Mouse (Mus musculus): Measurements from ENCODE around the gene Ptprcap. TPM values are rescaled to one million over a fixed set of nuclear protein-coding genes. Genes with fewer than 3 reads are reported as not detected.

Ptprcap gene
- 0.67 TPM in 1 of 2 replicates, not detected in the other for polyA plus RNA-seq (2016; fragmentation: Nextera tagmentation; extraction: Ambion mirVana)

GRCm38 (mm10) chr19:4153232-4153654 is at the start of gene Ptprcap:
Ptprcap (plus strand) TSS chr19:4153604.
- 75% methylated on average over 11 of the region's 11 CpGs for WGBS
- H3K9me3 ChIP-seq (replicated peaks), result no peaks in the 10 kb centered on the region
- H3K36me3 ChIP-seq, result peaks cover 73% of the 10 kb centered on the region
- no peaks in the 10 kb centered on the region for H3K27me3 ChIP-seq (ENCODE audit: low read depth, poor library complexity, severe bottlenecking)
- H3K4me1 ChIP-seq, result peaks cover 31% of the 10 kb centered on the region
- H3K27ac ChIP-seq (replicated peaks), result no peak within 1 kb of the TSS; the same call in 1 of the 2 replicates
- no peak for DNase-seq (ENCODE audit: low spot score)
- H3K4me3 ChIP-seq, result no peak within 1 kb of the TSS

- Histone ChIP-seq H3K27me3 (ENCODE audit: low read depth, poor library complexity, severe bottlenecking) (peaks cover 46% of the 10 kb centered on the region), H3K27ac (replicated peaks) (no peak overlapping the region)
- 85% methylated on average over 3 of the region's 3 CpGs for WGBS
Measured at GRCm38 (mm10) chr19:4103792-4104191, 49.6 kb upstream of the Ptprcap start.

GRCm38 (mm10) chr19:4104675-4105194 is 48.7 kb upstream of the Ptprcap start:
- no peak for DNase-seq (ENCODE audit: low spot score)
- Histone ChIP-seq H3K9me3 (replicated peaks) (no peaks in the 10 kb centered on the region; the same call in 1 of the 2 replicates), H3K27me3 (ENCODE audit: low read depth, poor library complexity, severe bottlenecking) (peaks cover 38% of the 10 kb centered on the region), H3K36me3 (peaks cover 21% of the 10 kb centered on the region), H3K4me3 (no peak overlapping the region), H3K27ac (replicated peaks) (no peak overlapping the region), H3K4me1 (peaks cover 24% of the 10 kb centered on the region)
- WGBS, result 92% methylated on average over 16 of the region's 16 CpGs

More at GRCm38 (mm10) chr19:4103792-4104191, 49.6 kb upstream of the Ptprcap start:
- Histone ChIP-seq H3K9me3 (replicated peaks) (no peaks in the 10 kb centered on the region; the same call in 1 of the 2 replicates), H3K4me1 (peaks cover 33% of the 10 kb centered on the region), H3K4me3 (no peak overlapping the region), H3K36me3 (peaks cover 21% of the 10 kb centered on the region)
- no peak for DNase-seq (ENCODE audit: low spot score)

GRCm38 (mm10) chr19:4106654-4107053 is 46.8 kb upstream of the Ptprcap start:
- Histone ChIP-seq H3K27me3 (ENCODE audit: low read depth, poor library complexity, severe bottlenecking) (peaks cover 19% of the 10 kb centered on the region), H3K4me1 (peaks cover 4% of the 10 kb centered on the region), H3K9me3 (replicated peaks) (no peaks in the 10 kb centered on the region; the same call in 1 of the 2 replicates), H3K36me3 (peaks cover 32% of the 10 kb centered on the region), H3K27ac (replicated peaks) (no peak overlapping the region), H3K4me3 (no peak overlapping the region)
- DNase-seq (ENCODE audit: low spot score), result no peak
- 95% methylated on average over 14 of the region's 14 CpGs for whole genome bisulfite sequencing

GRCm38 (mm10) chr19:4108535-4108934 is 44.9 kb upstream of the Ptprcap start:
- no peak overlapping the region for H3K27ac ChIP-seq (replicated peaks)
- H3K36me3 ChIP-seq, result peaks cover 45% of the 10 kb centered on the region
- H3K9me3 ChIP-seq (replicated peaks), result no peaks in the 10 kb centered on the region; the same call in 1 of the 2 replicates
- peaks cover under 1% of the 10 kb centered on the region; the same call in 1 of the 2 replicates for H3K27me3 ChIP-seq (ENCODE audit: low read depth, poor library complexity, severe bottlenecking)
- DNase-seq (ENCODE audit: low spot score), result no peak
- H3K4me1 ChIP-seq, result no peaks in the 10 kb centered on the region
- no peak overlapping the region for H3K4me3 ChIP-seq
- WGBS, result 89% methylated on average over 9 of the region's 9 CpGs

- DNase-seq (ENCODE audit: low spot score), result no peak
- Histone ChIP-seq H3K4me3 (no peak overlapping the region), H3K9me3 (replicated peaks) (no peaks in the 10 kb centered on the region), H3K4me1 (no peaks in the 10 kb centered on the region), H3K27me3 (ENCODE audit: low read depth, poor library complexity, severe bottlenecking) (no peaks in the 10 kb centered on the region), H3K36me3 (peaks cover 70% of the 10 kb centered on the region), H3K27ac (replicated peaks) (no peak overlapping the region)
- 94% methylated on average over 26 of the region's 26 CpGs for WGBS
Measured at GRCm38 (mm10) chr19:4112063-4112960, 41.1 kb upstream of the Ptprcap start.

GRCm38 (mm10) chr19:4113186-4113805 is 40.1 kb upstream of the Ptprcap start:
- no peak for DNase-seq (ENCODE audit: low spot score)
- Histone ChIP-seq H3K27me3 (ENCODE audit: low read depth, poor library complexity, severe bottlenecking) (no peaks in the 10 kb centered on the region), H3K9me3 (replicated peaks) (no peaks in the 10 kb centered on the region), H3K36me3 (peaks cover 78% of the 10 kb centered on the region), H3K4me3 (no peak overlapping the region), H3K4me1 (no peaks in the 10 kb centered on the region), H3K27ac (replicated peaks) (no peak overlapping the region)
- WGBS, result 89% methylated on average over 13 of the region's 13 CpGs

GRCm38 (mm10) chr19:4113806-4114230 is 39.6 kb upstream of the Ptprcap start:
- WGBS, result 68% methylated on average over 5 of the region's 5 CpGs
- no peak overlapping the region for H3K27ac ChIP-seq (replicated peaks)
- H3K36me3 ChIP-seq, result peaks cover 78% of the 10 kb centered on the region
- no peak overlapping the region for H3K4me3 ChIP-seq
- no peaks in the 10 kb centered on the region for H3K4me1 ChIP-seq
- no peaks in the 10 kb centered on the region for H3K27me3 ChIP-seq (ENCODE audit: low read depth, poor library complexity, severe bottlenecking)
- H3K9me3 ChIP-seq (replicated peaks), result no peaks in the 10 kb centered on the region
- no peak for DNase-seq (ENCODE audit: low spot score)

- DNase-seq (ENCODE audit: low spot score), result no peak
- Histone ChIP-seq H3K27ac (replicated peaks) (no peak overlapping the region), H3K4me3 (no peak overlapping the region), H3K9me3 (replicated peaks) (no peaks in the 10 kb centered on the region), H3K27me3 (ENCODE audit: low read depth, poor library complexity, severe bottlenecking) (no peaks in the 10 kb centered on the region), H3K36me3 (peaks cover 78% of the 10 kb centered on the region), H3K4me1 (no peaks in the 10 kb centered on the region)
- WGBS, result 92% methylated on average over 10 of the region's 10 CpGs
Measured at GRCm38 (mm10) chr19:4114551-4114950, 38.9 kb upstream of the Ptprcap start.

- Histone ChIP-seq H3K9me3 (replicated peaks) (no peaks in the 10 kb centered on the region), H3K27ac (replicated peaks) (no peak overlapping the region), H3K4me1 (peaks cover 2% of the 10 kb centered on the region), H3K36me3 (peaks cover 78% of the 10 kb centered on the region), H3K4me3 (no peak overlapping the region), H3K27me3 (ENCODE audit: low read depth, poor library complexity, severe bottlenecking) (peaks cover 5% of the 10 kb centered on the region; the same call in 1 of the 2 replicates)
- 92% methylated on average over 10 of the region's 10 CpGs for WGBS
- DNase-seq (ENCODE audit: low spot score), result no peak
Measured at GRCm38 (mm10) chr19:4115144-4115543, 38.3 kb upstream of the Ptprcap start.

GRCm38 (mm10) chr19:4115816-4116215 is 37.6 kb upstream of the Ptprcap start:
- Histone ChIP-seq H3K9me3 (replicated peaks) (no peaks in the 10 kb centered on the region), H3K27ac (replicated peaks) (no peak overlapping the region), H3K4me1 (peaks cover 9% of the 10 kb centered on the region), H3K4me3 (no peak overlapping the region), H3K27me3 (ENCODE audit: low read depth, poor library complexity, severe bottlenecking) (peaks cover 8% of the 10 kb centered on the region; the same call in 1 of the 2 replicates), H3K36me3 (peaks cover 74% of the 10 kb centered on the region)
- DNase-seq (ENCODE audit: low spot score), result no peak
- WGBS, result 87% methylated on average over 11 of the region's 11 CpGs

GRCm38 (mm10) chr19:4117006-4117405 is 36.4 kb upstream of the Ptprcap start:
- Histone ChIP-seq H3K36me3 (peaks cover 63% of the 10 kb centered on the region), H3K27me3 (ENCODE audit: low read depth, poor library complexity, severe bottlenecking) (peaks cover 8% of the 10 kb centered on the region; the same call in 1 of the 2 replicates), H3K27ac (replicated peaks) (no peak overlapping the region), H3K4me1 (peaks cover 14% of the 10 kb centered on the region), H3K4me3 (no peak overlapping the region), H3K9me3 (replicated peaks) (no peaks in the 10 kb centered on the region)
- 97% methylated on average over 7 of the region's 7 CpGs for WGBS
- no peak for DNase-seq (ENCODE audit: low spot score)

Measured in midbrain, embryonic 10.5 days (tissue).